Mouse (Mus musculus) left cerebral cortex, adult 18-20 months (tissue): Measurements from ENCODE around the gene Hoxc8. TPM values are rescaled to one million over a fixed set of nuclear protein-coding genes. Genes with fewer than 3 reads are reported as not detected.
A peak's percentile ranks its signal among the peaks of the same experiment; 100 is the strongest.

Source experiments
- DNase-seq, 2 experiments: peaks; one replicate each; pipeline ENCODE4 v3.0.0; 2021 to 2022; ENCODE audit warnings: low spot score in 2 of 2, mixed read lengths in 1 of 2
- total RNA-seq, 2 experiments: library from RNA; stranded (reverse); gene quantifications; 2 replicates each; pipeline ENCODE4 v1.2.3; 2021

Hoxc8 gene
- total RNA-seq, 2 experiments from 2014 or later, result not detected

DNA sequence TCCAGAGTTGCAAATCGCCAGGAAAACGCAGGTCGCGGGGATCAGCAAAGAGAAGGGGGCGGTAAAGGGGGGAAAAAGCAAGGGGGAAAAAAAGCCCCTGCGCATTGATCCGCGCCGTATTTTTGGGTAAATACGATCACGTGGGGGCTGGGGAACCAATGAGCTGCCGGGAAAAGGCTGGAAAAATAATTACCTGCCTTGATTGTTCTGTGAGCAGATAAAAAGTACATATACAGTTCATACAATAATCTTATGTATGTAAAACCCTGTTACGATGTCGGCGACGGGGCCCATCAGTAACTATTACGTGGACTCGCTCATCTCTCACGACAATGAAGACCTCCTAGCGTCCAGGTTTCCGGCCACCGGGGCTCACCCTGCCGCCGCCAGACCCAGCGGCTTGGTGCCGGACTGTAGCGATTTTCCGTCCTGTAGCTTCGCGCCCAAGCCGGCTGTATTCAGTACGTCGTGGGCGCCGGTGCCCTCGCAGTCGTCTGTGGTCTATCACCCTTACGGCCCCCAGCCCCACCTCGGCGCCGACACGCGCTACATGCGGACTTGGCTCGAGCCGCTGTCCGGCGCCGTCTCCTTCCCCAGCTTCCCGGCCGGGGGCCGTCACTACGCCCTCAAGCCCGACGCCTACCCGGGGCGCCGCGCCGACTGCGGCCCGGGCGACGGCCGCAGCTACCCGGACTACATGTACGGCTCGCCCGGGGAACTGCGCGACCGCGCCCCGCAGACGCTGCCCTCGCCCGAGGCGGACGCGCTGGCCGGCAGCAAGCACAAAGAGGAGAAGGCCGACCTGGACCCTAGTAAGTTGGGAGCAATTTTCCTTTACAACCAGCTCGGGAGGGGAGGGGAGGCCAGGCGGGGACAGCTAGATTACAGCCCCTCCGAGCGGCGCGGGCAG, 8.8 kb upstream of the Hoxc8 start:
- DNase-seq, result no peak

DNA sequence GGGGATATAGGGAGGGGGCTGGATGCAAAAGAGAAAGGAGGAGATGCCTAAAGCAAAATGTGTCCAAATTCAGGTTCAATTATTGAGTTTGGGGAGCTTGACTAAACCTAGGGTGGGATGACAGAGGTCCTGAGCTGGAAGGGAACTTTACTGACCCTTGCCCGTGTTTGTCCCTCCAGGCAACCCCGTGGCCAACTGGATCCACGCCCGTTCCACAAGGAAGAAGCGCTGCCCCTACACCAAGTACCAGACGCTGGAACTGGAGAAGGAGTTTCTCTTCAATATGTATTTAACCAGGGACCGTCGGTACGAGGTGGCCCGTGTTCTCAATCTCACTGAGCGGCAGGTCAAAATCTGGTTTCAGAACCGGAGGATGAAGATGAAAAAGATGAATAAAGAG, 6.7 kb upstream of the Hoxc8 start:
- DNase-seq, result no peak

DNA sequence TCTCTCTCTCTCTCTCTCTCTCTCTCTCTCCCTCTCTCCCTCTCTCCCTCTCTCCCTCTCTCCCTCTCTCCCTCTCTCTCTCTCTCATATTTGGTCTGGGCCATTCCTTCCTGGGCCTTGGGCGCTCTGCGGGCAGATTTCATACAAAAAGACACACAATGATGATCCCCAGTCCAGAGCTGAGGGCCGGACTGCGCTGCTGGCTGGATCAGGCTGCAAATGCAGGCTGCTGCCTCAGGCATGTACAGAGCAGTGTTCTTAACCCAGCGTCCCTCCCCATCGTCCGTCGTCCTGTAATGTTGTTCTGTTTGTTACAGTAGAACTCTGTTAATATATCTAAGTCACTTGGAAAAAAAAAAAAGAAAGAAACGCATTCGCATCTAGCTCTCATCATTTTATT, 5.9 kb upstream of the Hoxc8 start:
- no peak for DNase-seq

DNA sequence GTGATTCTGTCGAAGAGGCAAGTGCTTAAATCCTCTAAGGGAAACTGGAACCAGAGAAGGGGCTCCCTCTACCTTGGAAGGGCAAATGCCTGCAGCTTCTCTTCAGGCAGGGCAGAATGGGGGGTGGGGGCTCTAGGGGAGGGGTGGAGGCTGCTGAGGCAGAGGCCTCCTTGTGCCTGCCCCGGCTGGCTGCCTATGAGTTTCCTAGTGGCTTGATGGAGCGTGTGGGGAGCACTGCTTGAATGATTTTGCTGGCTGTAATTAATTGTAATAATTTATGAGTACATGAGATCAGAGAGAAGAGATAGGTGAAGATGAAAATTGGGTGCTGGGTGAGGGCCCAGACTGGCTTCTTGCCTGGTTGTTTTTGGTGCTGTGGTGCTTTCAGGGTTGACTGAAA, 5.5 kb upstream of the Hoxc8 start:
- no peak for DNase-seq

DNA sequence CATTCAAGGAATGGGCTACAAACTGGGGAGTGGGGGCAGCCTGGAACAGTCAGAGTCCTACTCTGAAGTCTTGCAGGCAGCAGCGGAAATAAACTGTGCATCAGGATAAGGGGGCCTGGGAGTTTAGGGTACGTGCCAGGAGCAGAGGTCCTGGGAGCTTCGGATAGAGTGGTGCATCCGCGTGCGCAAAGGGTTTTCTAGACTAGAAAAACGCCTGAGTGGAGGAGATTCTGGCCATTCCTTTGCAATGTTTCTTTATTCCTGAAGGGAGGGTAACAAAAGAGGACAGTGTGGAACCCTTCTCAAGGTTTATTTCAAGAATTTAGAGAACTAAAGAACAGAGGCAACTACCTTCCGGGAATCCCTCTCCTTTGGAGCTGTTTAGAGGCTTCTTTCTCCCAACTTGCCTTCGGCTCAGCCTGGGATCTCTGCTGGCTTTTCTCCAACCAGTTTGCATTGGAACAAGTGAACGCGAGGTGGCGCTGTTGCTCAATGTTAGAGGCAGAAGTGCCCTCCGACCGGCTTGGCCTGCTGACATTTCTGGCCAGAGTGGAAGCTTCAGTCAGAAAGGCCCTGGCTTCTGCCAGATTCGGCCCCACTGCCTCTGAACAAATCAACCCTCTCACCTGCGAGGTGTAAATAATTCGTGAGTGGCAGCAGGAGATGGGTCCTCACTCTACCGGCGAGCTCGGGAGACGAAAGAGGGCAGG, 3.1 kb upstream of the Hoxc8 start:
- DNase-seq, result peak; percentile 82 to 93

DNA sequence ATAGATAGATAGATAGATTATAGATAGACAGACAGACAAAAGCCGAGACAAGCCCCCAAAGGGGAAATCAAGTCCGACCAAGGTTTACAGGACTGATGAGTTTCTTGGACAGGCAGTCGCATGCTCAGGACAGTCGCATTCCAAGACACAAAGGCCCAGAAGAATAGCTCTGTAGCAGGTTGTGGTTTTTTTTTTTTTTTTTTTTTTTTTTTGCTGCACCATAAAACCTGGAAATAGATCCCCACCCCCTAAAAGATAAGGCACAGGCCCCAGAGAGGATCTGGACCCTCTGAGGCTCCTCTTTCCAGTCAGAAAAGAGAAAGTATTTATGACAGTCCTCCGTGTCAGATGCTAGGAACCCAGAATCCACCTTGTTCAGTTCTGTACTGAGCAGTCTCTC, 2.3 kb upstream of the Hoxc8 start:
- no peak for DNase-seq

DNA sequence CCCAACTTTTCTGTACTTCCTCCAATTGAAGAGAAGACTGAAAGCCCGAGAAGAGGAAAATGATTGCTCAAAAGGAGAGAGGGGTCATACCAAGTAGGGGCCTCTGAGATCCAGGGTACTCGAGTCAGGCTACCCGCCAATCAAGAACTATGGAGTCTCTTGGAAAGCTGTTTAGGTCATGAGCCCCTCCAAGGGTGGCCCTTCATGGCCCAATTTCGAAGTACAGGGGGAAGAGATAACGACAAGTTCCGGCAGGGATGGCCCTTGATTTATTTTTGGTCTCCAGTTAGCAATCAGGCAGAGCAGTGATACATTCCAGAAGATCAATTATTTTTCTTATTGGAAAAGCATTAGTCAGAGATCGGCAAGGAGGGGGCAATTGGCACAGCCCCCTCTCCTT, 1.4 kb downstream of the Hoxc8 start:
- no peak for DNase-seq

DNA sequence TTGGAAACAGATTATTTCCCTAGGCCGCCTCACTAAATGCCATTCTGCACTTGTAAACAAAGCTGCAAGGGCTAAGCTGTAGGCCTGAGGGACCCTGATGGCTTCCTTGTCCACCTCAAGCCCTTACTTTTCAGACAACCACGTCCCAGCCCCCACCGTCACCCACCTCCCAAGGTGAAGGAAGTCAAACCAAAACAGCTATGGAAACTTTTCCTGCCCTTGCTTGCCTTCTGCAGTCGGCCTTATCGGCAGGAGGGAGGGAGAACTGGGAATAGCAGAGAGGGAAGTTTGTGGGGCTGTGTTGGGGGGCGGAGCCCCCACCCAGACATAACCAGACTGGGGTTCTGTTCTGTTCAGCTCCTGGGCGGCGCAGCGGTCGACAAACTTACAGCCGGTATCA, 1.8 kb downstream of the Hoxc8 start:
- no peak for DNase-seq

DNA sequence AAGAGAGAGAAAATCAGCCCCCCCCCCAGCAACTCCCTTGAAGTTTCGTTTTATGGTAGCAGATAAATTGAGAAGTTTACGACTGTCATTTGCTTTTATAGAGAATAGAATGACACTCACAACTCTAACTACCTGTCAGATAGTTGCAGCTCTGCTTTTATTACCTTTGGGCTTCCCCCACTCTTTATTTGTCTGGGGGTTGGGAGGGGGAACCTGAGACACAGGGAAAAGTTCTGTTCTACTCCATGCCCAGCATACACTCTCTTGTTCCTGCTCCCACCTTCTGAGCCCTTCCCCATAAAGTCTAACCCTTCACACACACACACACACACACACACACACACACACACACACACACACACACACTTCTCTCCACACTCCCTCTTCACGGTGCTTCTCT, 2.5 kb downstream of the Hoxc8 start:
- DNase-seq, result no peak

DNA sequence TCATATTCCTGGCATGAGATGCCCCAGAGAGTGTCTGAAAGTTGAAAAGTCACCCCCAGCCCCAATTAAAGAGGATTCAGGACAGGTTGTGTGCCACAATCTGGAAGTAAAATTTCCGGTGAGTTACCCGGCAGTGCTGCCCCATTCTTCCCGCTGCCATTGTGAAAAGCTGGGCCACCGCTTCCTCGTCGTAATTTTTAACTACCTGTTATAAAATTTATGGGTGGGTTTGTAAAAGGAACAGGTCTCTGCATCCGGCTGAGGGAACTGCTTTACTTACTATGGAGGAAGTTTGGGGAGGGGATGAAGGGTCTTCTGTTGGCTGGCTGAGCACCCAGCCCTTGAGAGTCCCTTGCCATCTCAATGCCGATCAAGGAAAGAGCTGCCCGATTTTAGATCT, 6.1 kb downstream of the Hoxc8 start:
- no peak for DNase-seq

DNA sequence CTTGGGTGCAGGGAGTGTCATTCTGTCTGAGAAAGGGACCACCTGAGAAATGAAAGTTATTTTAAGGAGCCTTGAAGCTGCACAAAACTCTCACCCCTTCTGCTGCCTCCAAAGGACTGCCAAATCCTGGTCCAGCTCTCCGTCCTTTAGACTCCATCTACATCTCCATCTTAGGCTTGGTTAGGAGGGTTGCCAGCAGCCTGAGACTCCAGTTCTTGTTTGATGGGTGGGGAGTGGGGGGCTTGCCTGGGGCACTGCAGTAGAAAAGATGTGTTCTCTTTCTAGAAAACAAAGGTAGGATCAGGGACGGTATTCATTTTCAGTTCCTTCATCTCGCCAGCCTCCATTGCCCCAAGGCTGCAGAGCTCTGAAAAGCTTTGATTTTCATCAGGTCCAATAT, 7.0 kb downstream of the Hoxc8 start:
- DNase-seq, result no peak

DNA sequence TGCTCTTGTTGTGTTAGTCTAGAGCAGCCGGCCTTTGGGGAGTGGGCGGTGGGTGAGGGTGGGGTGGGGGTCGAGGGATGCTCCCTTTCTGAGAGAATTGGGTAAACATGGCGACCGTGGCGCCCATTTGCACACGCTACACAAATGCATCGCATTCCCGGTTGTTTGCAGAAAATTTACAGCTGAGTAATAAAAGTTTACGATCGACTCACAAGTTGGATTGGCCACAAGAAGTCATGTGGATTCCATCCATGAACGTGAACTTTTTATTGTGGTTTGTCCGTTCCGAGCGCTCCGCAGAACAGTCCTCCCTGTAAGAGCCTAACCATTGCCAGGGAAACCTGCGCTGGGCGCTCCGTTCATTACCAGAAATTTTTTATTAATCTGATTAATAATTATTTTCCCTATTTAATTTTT, 7.5 kb downstream of the Hoxc8 start, which contains the start of gene Hoxc6:
Gene Hoxc6 (plus strand): TSS at position 319 of the 417 bp plus-strand sequence.
- no peak for DNase-seq

DNA sequence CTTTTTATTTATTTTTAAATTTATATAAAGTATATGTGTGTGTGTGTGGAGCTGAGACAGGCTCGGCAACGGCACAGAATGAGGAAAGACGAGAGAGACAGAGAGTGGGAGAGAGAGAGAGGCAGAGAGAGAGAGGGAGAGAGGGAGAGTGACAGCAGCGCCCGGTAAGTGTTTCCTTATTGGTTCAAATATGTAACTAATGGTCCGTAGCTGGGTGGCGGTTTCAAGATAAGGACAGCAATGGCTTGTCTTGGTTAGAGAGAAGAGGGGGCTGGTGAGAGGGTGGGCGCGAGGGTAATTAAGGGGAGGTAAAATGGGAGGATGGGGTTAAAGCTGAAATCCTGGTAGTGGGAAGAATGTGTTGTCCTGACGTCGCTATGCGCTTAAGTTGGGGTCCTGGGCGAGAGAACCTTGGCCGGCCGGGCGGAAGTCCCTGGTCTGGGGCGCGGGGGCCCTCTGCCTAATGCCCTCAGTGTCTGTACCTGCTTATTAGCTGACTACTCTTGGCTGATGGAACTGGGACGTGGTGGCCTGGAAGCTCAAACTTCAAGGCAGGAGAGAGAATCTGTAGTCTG, 8.3 kb downstream of the Hoxc8 start:
- no peak for DNase-seq

DNA sequence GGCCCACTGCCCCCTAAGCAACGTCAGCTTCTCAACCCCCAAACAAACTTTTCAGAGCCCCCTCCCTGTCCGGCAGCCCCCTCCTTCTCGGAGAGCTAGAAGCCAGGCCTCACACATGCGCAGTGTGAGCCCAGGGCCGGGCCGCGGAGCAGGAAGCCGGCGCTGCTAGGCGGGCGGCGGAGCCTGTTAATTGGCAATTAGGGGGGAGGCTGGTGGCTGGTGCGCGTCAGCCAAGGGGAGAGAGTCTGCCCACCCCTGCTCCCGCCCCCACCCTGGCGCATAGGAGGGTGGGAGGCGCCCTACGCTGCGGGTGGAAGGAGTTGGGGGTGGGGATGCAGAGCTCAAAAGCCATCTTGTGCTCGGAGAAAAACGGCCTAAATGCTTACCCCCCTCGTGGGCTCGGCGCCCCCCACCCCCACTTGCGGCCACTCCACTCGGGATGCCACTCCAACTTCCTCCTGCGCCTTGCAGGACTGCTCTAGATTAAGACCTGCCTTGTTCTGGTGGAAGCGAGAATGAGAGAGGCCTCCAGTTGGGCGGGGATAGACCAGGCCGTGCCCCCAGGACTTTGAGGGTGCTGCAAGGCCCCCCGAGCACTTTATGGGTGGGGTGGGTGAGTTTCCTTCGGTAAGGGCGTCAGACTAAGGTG, 8.9 kb downstream of the Hoxc8 start:
- DNase-seq, result peak in 1 of 2 experiments; percentile 25

DNA sequence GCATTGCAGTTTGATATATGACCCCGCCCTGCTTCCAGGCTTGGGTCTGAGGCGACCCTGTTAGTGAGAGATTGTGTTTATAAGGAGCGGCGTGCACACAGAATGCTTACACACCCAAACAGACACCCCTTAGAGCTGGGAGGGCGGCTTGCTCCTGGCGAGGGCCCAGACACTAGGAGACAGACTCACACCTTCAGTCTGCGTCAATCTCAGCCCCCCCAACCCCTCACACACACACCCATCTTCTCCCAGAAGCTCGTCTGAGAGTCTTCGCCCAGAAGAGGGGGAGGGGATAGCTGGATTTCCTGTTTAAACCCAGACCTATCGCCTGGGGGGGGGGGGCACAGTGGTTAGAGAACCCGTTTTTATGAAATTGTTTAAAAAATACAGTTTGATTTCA, 9.5 kb downstream of the Hoxc8 start:
- DNase-seq, result no peak

DNA sequence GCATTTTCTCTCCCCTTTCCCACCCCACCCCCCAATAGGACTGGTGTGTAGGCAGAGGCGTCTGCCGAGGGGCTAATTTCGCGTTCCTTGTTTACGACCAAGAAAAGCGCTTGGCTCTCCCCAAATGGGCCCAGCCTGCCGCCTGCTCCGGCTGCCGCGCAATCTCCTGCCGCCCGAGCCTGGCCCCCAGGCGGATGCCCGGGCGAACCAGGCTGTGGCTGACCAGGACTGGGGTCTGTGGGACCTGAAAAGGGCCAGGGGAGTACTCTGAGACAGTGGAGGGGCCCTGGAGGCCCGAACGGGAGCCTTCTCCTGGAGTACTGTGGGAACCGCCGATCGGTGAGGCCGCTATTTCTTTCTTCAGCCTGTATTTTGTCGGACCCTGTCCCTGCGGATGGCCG, 10.1 kb downstream of the Hoxc8 start:
- DNase-seq, result no peak

DNA sequence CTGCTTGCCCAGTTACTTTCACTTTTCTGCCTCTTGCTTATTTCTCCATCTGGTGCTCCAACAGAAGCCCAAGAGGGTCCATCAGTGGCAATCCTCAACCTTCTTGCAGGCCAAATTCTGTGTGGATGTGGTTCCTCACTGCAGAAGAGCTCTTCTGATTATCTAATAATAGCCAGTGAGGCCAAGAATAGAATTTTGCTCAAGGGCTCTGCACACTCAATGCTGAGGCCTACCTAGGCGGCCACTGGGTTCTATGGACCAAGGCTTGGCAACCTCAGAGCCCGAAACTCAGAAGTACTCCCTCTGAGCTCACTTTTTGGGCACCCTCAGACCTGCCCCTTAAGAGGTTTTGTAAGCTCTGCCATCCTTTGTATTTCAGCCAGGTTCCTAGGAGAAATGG, 11.0 kb downstream of the Hoxc8 start:
- no peak for DNase-seq

DNA sequence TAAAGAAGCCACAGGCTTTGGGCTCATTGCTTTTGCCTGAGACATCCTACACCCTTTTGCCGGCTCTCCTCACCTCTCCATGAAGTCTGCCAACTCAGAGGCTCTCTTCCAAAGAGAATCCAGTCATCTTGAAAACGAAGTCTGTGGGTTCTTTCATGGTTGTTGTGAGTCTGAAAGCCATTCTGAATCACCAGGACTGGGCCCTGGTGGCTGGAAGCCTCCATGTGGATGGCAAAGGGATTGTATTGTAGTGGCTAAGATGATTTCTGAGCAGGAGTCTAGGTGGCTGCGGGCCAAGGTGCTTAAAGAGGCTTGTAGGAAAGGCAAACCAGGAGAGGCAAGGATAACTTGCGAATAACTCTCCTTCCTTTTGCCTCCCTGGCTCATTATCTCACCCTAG, 11.7 kb downstream of the Hoxc8 start:
- DNase-seq, result no peak

DNA sequence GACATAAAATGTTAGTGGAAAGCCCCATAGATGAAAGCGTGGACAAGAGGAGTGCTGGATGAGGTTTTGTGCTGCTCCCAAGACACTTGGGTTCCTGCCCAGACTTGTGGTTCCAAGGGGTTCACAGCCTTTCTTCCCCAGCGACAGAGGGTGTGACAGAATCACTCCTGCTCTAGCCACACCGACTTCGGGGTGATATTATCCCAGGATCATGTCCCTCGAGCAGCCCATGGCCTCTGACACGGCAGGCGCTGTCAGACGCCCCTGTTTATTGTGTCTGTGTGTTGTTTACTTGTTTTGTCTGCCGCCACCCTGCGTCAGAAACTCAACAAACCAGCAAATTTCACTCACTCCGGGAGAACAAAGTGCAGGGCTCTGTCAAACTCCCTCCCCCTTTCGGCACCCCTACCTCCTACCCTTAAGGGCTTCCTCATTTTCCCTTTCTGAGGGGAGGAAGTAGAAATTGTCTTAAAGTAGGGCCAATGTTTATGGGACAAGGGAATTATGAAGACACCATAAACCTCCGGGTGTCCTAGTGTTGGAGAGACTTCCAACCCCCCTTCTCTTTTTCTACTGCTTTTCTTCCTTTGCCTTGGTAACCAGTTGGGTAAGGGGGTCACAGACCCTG, 12.5 kb downstream of the Hoxc8 start:
- DNase-seq, result no peak

DNA sequence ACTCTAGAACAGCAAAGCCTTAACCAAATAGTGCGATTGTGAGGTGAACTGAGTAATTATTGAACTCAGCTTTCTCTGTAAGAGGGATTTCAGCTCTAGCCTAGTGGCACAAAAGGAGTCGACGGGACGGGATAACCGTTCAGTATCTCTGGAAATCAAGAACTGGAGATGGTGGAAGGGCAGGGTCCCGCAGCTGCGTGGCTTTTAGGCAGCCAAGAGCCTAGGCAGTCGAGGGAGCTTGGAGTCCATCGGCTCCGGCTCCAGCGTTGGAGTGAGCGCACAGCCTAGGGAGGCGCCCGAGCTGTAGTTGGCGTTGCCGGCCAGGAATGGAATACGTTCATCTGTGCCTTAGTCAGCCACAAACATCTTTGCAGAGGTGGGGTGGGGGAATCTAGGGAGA, 14.9 kb downstream of the Hoxc8 start:
- no peak for DNase-seq

DNA sequence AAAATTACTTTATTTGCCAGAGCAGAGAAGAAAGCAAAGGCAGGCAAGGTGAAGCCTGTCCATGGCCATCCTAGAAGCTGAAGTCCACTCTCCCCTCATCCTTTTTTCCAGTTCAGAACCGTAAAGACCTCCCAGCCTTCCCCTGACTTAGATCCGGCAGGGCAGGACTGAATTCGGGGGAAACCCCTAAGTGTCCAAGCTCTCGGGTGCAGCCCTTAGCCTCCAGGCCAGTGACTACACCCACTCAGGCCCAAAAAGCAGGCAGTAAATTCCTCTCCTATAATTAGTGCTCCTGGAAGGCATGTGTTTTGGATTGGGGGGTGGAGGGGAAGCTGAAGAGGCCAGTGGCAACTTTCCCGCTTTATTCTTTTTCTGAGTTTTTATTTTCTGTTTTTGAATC, 15.4 kb downstream of the Hoxc8 start:
- no peak for DNase-seq
